Mouse (Mus musculus) adrenal gland, adult 2 months (tissue): ENCODE results near the gene Plk3. TPM values are rescaled to one million over a fixed set of nuclear protein-coding genes. Genes with fewer than 3 reads are reported as not detected.

Experiments used
- DNase-seq: peaks from one replicate; pipeline ENCODE4 v3.0.0; 2021
- polyA plus RNA-seq: library from polyadenylated mRNA; depleted of rRNA; stranded (reverse); fragments of >200 nt; gene quantifications from 2 replicates; pipeline ENCODE4 v1.2.3, GENCODE M21; 2012
- total RNA-seq, 2 experiments: library from RNA; stranded (reverse); gene quantifications; 2 replicates each; pipeline ENCODE4 v1.2.3; 2021

The Plk3 gene
- total and polyA plus RNA-seq, 3 experiments: 8.4 to 23.6 (median 11.3) TPM

- DNase-seq: no peak
Observed at GRCm38 (mm10) chr4:117119636-117120035, 14.1 kb downstream of the Plk3 start.

GRCm38 (mm10) chr4:117117931-117118330 is 15.8 kb downstream of the Plk3 start:
- DNase-seq: no peak

- DNase-seq: no peak
Observed at GRCm38 (mm10) chr4:117115592-117115991, 18.2 kb downstream of the Plk3 start.

- no peak for DNase-seq
Observed at GRCm38 (mm10) chr4:117113237-117113636, 20.5 kb downstream of the Plk3 start.

- no peak for DNase-seq
Observed at GRCm38 (mm10) chr4:117110985-117111384, 22.8 kb downstream of the Plk3 start.

- DNase-seq: no peak
Observed at GRCm38 (mm10) chr4:117110249-117110648, 23.5 kb downstream of the Plk3 start.

GRCm38 (mm10) chr4:117109330-117109729 is 24.4 kb downstream of the Plk3 start:
- no peak for DNase-seq

- no peak for DNase-seq
Observed at GRCm38 (mm10) chr4:117108524-117108849, 25.3 kb downstream of the Plk3 start.

GRCm38 (mm10) chr4:117107813-117108523 is 25.8 kb downstream of the Plk3 start:
- DNase-seq: no peak

- DNase-seq: peak; percentile 42
Observed at GRCm38 (mm10) chr4:117105127-117105526, 28.6 kb downstream of the Plk3 start.

- DNase-seq: no peak
Observed at GRCm38 (mm10) chr4:117104672-117105071, 29.1 kb downstream of the Plk3 start.

GRCm38 (mm10) chr4:117101218-117101617 is 32.5 kb downstream of the Plk3 start:
- no peak for DNase-seq

- DNase-seq: no peak
Observed at GRCm38 (mm10) chr4:117100036-117100435, 33.7 kb downstream of the Plk3 start.

- no peak for DNase-seq
Observed at GRCm38 (mm10) chr4:117098764-117099036, 35.1 kb downstream of the Plk3 start.

GRCm38 (mm10) chr4:117097969-117098763 is 35.6 kb downstream of the Plk3 start:
- DNase-seq: peak; percentile 40

- peak; percentile 43 for DNase-seq
Observed at GRCm38 (mm10) chr4:117096666-117097065, 37.1 kb downstream of the Plk3 start.

- DNase-seq: peak; percentile 81
Observed at GRCm38 (mm10) chr4:117095551-117096452, 38.0 kb downstream of the Plk3 start, which contains the start of gene Ptch2. Gene Ptch2 (plus strand): TSS chr4:117096075.

- peak; percentile 53 for DNase-seq
Observed at GRCm38 (mm10) chr4:117094626-117095361, 39.0 kb downstream of the Plk3 start.

GRCm38 (mm10) chr4:117090586-117090985 is 43.2 kb downstream of the Plk3 start:
- DNase-seq: no peak

GRCm38 (mm10) chr4:117087948-117088640 is 45.7 kb downstream of the Plk3 start:
- peak; percentile 52 for DNase-seq
